Mouse (Mus musculus): ENCODE measurements at regions not wholly inside any gene's neighbourhood (a gene's known extent, or its start where the extent isn't known, plus 50 kb on each side); places are given as distances from the start of the nearest gene placed in this dataset.
"Not testable (repeated sequence)": the region's sequence is repeated elsewhere in the genome, so short reads cannot be mapped to it uniquely, and the experiment has no call there.

GRCm38 (mm10) chr12:16378501-16378900, 232.3 kb downstream of the Lpin1 start:
- no peak for DNase-seq (ENCODE audit: extremely low spot score, low read depth, low spot score)

DNA sequence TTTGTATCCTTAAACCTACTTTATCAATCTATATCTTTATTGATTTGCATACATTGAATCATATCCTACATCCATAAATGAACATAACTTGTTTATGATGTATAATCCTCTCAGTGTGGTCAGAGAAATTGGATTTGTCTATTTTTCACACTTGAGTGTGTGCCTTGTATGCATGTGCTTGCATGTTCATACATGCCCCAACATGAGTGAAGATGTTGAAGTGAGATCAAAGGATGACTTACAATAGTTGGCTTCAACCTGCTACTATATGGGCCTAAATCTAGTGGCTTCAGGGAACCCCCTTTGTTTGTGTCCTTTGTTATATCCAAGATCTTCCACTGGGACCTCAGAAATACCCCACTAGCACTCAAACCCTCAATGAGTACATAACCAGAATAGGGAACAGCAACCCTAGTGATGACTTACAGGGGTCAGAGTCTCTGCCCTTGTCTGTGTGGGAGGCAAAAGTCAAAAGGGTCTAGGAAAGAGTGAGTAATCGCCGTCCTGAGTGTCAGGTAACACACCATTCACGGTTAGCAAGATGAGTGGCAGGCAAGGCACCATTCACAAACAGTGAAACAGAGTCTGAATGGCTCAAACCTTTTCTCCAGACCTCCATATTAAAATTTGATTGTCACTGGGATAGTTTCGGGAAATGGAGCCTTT, 236.3 kb downstream of the Lpin1 start:
- no peak for DNase-seq (ENCODE audit: extremely low spot score, low read depth, low spot score)

DNA sequence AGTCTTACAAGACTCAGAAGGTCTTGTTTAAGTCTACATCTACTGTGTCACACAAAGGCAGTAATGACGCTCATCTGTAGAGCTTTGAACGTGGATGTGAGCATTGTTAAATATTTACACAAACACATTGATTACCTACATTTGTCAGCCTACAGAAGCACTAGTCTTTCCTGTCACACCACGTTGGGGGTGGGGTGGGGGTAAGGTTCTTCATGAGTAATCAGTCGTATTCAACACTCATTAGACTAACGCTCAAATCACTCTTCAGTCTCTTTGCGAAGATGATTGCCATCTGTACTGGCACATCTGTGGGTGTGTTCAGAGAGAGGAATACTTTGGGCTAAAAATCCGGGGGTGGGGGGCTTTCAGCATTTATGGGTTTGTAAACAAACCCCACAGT, 240.7 kb downstream of the Lpin1 start:
- DNase-seq (ENCODE audit: extremely low spot score, low read depth, low spot score): no peak

DNA sequence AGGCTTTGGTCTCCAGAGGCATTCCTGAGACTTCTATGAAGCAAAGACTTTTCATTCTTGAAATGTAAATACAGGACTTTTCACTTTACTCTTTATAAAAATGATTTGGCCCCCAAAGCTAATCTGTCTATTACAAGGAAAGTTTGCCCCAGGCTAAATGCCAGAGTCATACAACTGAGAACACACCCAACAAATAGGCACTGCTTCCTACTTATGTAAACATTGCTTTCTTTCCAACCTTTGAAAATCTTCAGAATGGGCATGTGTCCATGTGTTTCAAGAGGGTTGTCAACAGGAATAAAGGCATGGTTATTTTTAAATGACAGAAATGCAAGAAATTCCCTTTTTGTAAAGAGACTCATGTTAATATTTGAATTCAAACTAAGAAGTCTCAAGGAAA, 248.4 kb downstream of the Lpin1 start:
- no peak for DNase-seq (ENCODE audit: extremely low spot score, low read depth, low spot score)

DNA sequence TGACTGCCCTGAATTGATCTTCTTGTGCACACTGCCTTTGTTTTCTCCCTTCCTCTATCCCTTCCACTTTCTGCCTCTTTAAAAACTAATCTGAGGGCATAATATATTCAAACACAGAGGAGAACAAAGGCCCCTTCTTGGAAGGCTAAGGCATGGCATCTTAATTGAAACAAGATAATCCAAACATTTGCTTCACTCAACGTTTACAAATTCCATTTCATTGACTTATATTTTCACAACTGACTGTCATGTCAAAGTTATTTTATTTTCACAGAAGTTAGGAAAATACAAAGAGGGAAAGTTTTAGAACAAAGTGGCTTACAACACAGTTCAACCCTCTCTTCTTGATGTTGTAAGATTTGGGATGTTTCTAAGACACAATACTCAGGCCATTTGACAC, 251.9 kb downstream of the Lpin1 start:
- no peak for DNase-seq (ENCODE audit: extremely low spot score, low read depth, low spot score)

- no peak for DNase-seq (ENCODE audit: extremely low spot score, low read depth, low spot score)
Measured at GRCm38 (mm10) chr12:16354711-16355110, 256.1 kb downstream of the Lpin1 start.

GRCm38 (mm10) chr12:16351751-16352150, 259.0 kb downstream of the Lpin1 start:
- no peak for DNase-seq (ENCODE audit: extremely low spot score, low read depth, low spot score)

- no peak for DNase-seq (ENCODE audit: extremely low spot score, low read depth, low spot score)
Measured at GRCm38 (mm10) chr12:16349310-16349709, 261.5 kb downstream of the Lpin1 start.

GRCm38 (mm10) chr12:16344021-16344420, 266.7 kb downstream of the Lpin1 start:
- no peak for DNase-seq (ENCODE audit: extremely low spot score, low read depth, low spot score)

- DNase-seq (ENCODE audit: extremely low spot score, low read depth, low spot score): not testable (repeated sequence)
Measured at GRCm38 (mm10) chr12:16342030-16342429, 268.7 kb downstream of the Lpin1 start.

- no peak for DNase-seq (ENCODE audit: extremely low spot score, low read depth, low spot score)
Measured at GRCm38 (mm10) chr12:16331456-16331855, 279.3 kb downstream of the Lpin1 start.

DNA sequence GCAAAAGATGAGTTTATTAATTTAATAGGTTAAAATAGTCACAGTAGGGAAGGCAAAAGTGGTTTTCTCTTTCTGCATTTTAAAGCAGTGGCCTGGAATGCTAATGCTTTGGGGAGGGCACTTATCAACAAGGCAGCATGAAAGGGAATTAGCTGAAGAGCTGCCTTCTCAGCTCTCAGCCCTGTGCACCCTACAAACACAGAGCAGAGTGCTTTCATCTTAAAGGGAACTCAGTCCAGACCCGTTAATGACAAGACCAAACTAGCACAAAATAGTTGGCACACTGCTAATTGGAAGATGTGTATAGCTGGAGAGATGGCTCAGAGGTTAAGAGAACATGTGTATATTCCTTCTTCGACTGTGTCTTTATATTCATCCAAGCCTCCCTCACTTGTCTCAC, 281.6 kb downstream of the Lpin1 start:
- DNase-seq (ENCODE audit: extremely low spot score, low read depth, low spot score): no peak

- DNase-seq (ENCODE audit: extremely low spot score, low read depth, low spot score): no peak
Measured at GRCm38 (mm10) chr12:16320536-16321402, 290.0 kb downstream of the Lpin1 start.

DNA sequence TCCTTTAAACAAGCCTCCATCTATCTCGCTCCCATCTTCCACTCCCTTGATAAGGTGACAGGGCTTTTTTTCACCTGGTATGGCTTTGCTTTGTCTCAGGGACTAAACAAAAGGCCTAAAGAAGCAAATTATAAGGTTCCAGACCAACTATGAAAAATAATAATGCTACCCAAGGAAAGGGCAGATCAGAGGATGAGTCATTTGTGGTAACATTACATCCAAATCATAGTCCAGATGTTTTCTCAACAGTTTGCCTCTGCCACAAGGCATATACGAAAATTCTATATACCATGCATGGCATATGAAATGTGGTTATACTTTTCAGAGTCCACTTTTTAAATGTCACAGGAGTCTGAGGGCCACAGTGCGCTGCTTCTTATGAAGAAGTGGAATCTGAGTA, 302.7 kb downstream of the Lpin1 start:
- DNase-seq (ENCODE audit: extremely low spot score, low read depth, low spot score): no peak

DNA sequence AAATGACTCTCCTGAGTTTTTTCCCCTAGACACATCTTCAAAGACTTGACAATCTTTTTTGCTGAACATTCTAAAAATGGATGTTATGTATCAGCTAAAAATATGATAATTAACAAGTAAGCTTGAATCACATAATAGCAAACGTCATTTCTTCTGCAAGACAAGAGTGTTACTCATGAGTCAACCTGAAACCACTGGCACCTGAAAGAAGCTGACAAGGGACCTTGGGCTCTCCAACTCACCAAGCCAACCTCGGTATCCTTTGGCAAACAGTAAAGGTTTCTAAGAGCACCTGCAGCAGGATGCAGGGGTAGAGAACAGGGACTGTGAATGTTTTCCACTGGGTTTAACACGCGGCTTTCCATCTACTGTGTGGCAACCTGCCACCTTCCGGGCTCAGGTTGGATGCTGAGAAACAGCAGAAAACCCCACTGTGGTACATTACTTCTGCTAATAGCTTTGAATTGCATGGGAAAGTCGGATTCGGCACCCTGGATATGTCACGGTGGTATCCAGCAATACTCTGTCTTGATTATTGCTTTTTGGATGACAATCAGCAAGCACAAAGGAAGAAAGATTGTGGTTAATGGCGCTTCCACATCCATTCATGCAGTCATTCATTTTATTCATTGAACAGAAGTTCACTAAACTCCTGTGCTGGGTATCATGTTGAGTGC, 305.9 kb downstream of the Lpin1 start:
- no peak for DNase-seq (ENCODE audit: extremely low spot score, low read depth, low spot score)

GRCm38 (mm10) chr12:16285061-16285460, 325.7 kb downstream of the Lpin1 start:
- no peak for DNase-seq (ENCODE audit: extremely low spot score, low read depth, low spot score)

DNA sequence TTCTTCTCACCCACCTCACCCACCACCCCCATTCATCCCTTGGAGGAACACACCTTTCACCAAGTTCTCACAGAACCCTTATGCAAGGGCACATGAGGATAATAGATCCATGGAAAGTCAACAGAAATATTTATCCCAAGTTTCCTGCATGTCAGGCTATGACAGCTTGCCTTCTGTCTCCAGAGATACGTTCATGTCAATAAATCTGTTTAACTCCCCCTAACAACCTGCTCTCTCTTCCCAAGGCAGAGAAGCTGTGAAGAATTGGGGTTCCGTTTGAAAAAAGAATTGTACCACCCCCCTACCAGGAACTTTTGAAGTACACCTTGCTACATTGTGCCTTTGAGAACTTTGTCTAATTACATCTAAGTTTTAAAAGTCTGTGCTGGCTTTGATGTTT, 331.6 kb downstream of the Lpin1 start:
- no peak for DNase-seq (ENCODE audit: extremely low spot score, low read depth, low spot score)

DNA sequence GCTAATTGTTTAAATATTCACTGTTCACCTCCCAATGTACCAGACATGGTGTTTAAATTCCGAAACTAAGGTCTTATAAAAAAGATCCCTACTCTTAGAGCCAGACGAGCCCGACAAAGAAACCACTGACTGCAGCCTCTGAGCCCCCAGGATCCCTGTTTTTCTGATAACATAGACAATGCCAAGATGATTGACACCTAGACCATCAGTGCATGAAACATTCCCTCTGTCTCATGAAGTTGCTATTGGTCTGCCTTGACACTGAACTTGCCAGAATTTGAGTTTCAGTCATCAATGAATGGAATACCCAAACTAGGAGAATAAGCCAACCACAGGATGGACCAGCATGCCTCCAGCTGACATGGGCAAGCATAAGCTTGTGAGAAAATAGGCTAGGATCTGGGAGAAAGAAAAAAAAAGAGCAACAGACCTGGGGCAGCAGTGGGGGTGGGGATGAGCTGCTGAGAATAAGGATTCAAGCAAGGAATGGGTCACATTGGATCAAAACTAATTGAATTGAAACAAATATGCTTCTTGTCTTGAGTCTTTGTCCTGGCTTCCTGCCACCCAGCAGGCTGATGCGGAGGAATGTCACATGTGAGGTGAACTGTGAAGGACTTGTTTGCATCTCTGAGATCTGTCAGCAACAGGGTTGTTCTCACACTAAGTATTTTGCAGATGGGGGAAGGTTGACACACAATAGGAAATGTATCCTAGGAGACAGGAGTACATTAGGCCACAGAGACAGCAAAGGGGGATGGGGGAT, 333.0 kb downstream of the Lpin1 start:
- no peak for DNase-seq (ENCODE audit: extremely low spot score, low read depth, low spot score)

GRCm38 (mm10) chr12:16277144-16277543, 333.6 kb downstream of the Lpin1 start:
- no peak for DNase-seq (ENCODE audit: extremely low spot score, low read depth, low spot score)

- no peak for DNase-seq (ENCODE audit: extremely low spot score, low read depth, low spot score)
Measured at GRCm38 (mm10) chr12:16276301-16276700, 334.5 kb downstream of the Lpin1 start.

GRCm38 (mm10) chr12:16272441-16272840, 338.3 kb downstream of the Lpin1 start:
- no peak for DNase-seq (ENCODE audit: extremely low spot score, low read depth, low spot score)

Measured in hindlimb bud, embryonic 11.5 days (tissue).